Mouse (Mus musculus): ENCODE results near the gene Mllt11. TPM values are rescaled to one million over a fixed set of nuclear protein-coding genes. Genes with fewer than 3 reads are reported as not detected.

Mllt11 gene
- polyA plus RNA-seq, 2 experiments from 2014 or later, result 19.0 to 24.1 TPM

DNA sequence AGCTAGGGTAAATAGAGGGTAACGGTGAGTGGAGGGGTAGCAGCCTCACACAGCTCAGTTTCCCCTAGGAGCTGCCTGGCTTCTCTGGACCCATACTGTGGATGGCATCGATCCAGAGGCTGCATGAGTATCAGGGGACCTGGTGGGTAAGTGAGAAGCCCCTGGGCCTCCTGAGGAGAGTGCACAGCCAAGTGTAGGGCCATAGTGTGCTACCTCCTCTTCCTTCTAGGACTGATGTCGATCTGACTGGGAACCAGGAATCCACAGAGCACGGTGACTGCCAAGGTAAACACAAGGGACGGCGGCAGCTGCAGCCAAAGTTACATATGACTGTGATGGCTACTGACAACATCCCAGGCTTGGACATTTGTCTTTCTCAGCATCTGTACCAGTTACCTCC, 60.9 kb downstream of the Mllt11 start:
- no peak for ATAC-seq

DNA sequence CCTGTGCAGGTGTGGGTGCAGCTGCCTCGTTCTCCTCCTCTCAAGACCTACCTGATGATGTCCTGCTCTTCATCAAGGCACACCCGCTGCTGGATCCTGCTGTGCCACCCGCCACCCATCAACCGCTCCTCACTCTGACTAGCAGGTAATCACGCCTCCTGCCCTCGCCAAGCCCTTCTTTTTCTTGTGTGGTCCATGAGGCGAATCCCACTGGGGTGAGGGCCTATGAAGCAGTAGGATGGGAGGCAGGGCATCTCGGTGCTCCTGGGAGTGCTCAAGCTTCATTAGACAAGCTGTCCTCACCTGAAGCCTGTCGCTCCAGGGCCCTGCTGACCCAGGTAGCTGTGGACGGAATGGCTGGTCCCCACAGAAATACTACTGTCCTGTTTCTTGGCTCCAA, 62.0 kb downstream of the Mllt11 start:
- ATAC-seq, result no peak

Other genes starting within 250 kb of the Mllt11 start
- gene Zfp687, start 216.7 kb downstream of the Mllt11 start, polyA plus RNA-seq (2017; shearing (Covaris generic)), result 10 to 100 TPM; 10.9 to 24.0 TPM
- 100 to 1,000 TPM; 171 to 277 TPM for gene Psmd4, start 189.6 kb downstream of the Mllt11 start, polyA plus RNA-seq (2017; shearing (Covaris generic))
- 10 to 100 TPM; 13.4 to 14.3 TPM for gene Pip5k1a, start 125.2 kb downstream of the Mllt11 start, polyA plus RNA-seq (2017; shearing (Covaris generic))
- 10 to 100 TPM; 64.3 to 69.5 TPM for gene Vps72, start 121.1 kb downstream of the Mllt11 start, polyA plus RNA-seq (2017; shearing (Covaris generic))
- gene Tmod4, start 107.7 kb downstream of the Mllt11 start, polyA plus RNA-seq (2017; shearing (Covaris generic)), result 1 to 10 TPM; 2.5 TPM
- 100 to 1,000 TPM; 110 TPM for gene Scnm1, start 98.2 kb downstream of the Mllt11 start, polyA plus RNA-seq (2017; shearing (Covaris generic))
- gene Lysmd1, start 98.1 kb downstream of the Mllt11 start, polyA plus RNA-seq (2017; shearing (Covaris generic)), result 10 to 100 TPM; 25.4 to 43.9 TPM
- 100 to 1,000 TPM; 238 to 312 TPM for gene Tnfaip8l2, start 89.8 kb downstream of the Mllt11 start, polyA plus RNA-seq (2017; shearing (Covaris generic))
- gene Sema6c, start 71.7 kb downstream of the Mllt11 start, polyA plus RNA-seq (2017; shearing (Covaris generic)), result under 1 TPM in 1 of 2 experiments, not detected in 1; 0.08 TPM
- gene Gabpb2, start 14.3 kb downstream of the Mllt11 start, polyA plus RNA-seq (2017; shearing (Covaris generic)), result 10 to 100 TPM; 31.0 to 37.1 TPM
- 100 to 1,000 TPM; 218 to 256 TPM for gene Cdc42se1, start 3.4 kb downstream of the Mllt11 start, polyA plus RNA-seq (2017; shearing (Covaris generic))
- 1 to 10 TPM in 1 of 2 experiments, under 1 TPM in 1; 0.65 to 1.1 TPM for gene Gm128, start 9.4 kb upstream of the Mllt11 start, polyA plus RNA-seq (2017; shearing (Covaris generic))
- not detected for gene Bnipl, start 19.0 kb upstream of the Mllt11 start, polyA plus RNA-seq (2017; shearing (Covaris generic))
- 10 to 100 TPM; 22.1 to 25.3 TPM for gene Mindy1, start 49.2 kb upstream of the Mllt11 start, polyA plus RNA-seq (2017; shearing (Covaris generic))
- 10 to 100 TPM in 1 of 2 experiments, 1 to 10 TPM in 1; 6.3 to 10.1 TPM for gene Prune1, start 49.9 kb upstream of the Mllt11 start, polyA plus RNA-seq (2017; shearing (Covaris generic))
- gene Anxa9, start 75.0 kb upstream of the Mllt11 start, polyA plus RNA-seq (2017; shearing (Covaris generic)), result 1 to 10 TPM in 1 of 2 experiments, under 1 TPM in 1; 0.42 to 1.1 TPM
- 100 to 1,000 TPM; 168 to 244 TPM for gene Cers2, start 82.6 kb upstream of the Mllt11 start, polyA plus RNA-seq (2017; shearing (Covaris generic))
- 10 to 100 TPM; 20.2 to 26.6 TPM for gene Setdb1, start 125.0 kb upstream of the Mllt11 start, polyA plus RNA-seq (2017; shearing (Covaris generic))
- gene 4930558C23Rik, start 170.7 kb upstream of the Mllt11 start, polyA plus RNA-seq (2017; shearing (Covaris generic)), result not detected
- 10 to 100 TPM; 38.3 to 49.0 TPM for gene Arnt, start 202.2 kb upstream of the Mllt11 start, polyA plus RNA-seq (2017; shearing (Covaris generic))

Measured in CD4-positive, CD25-positive, alpha-beta regulatory T cell, adult 4 months (primary cell).